Mouse (Mus musculus) central nervous system, embryonic 11.5 days (tissue): ENCODE measurements around the gene Zfp786. TPM values are rescaled to one million over a fixed set of nuclear protein-coding genes. Genes with fewer than 3 reads are reported as not detected.

Experiments
- polyA plus RNA-seq: library from polyadenylated mRNA; depleted of rRNA; stranded (reverse); fragments of >200 nt; gene quantifications from 2 replicates; pipeline ENCODE4 v1.2.3, GENCODE M21; 2012; rRNA removed

Zfp786 gene
- 2.8 and 3.6 TPM in 2 replicates for polyA plus RNA-seq

GRCm38 (mm10) chr6:47830104-47831078 lies at the start of gene Zfp786:
Zfp786 (minus strand) TSS chr6:47830867.

GRCm38 (mm10) chr6:47877058-47877457 lies 46.4 kb upstream of the Zfp786 start, which contains the start of gene Zfp282:
Zfp282 (plus strand) TSS chr6:47877204.

GRCm38 (mm10) chr6:47835482-47835983 lies 4.9 kb upstream of the Zfp786 start, which contains the start of gene Zfp398:
Zfp398 (plus strand) TSS chr6:47835661.

DNA sequence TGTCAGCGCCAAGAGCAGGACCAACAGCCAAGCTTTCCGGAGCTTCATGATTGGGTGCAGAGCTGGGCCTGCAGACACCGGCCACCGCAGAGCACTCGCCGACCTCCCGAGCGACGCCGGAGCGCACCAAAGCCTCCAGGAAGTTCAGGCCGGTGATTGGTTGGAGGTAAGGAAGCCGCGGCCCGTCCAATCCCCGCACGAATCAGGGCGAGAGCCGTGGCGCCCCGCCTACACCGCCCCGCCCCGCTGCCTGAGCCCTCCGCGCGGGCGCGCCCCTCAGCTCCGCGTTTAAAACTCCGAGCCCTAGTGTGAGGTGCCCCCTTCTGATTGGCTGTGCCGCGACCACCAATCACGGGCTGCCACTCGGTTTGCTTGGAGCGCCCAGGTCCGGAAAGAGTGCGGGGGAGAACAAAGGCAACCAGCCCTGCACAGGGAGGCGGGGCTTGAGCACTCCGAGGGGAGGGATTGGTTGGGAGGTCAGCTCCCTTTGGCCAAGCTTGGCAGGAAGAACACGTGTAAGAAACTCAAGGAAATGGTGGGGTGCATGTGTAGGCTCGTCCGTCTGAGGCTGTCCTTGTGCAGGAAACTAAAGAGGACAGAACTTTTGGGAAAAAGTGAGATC lies 17.3 kb downstream of the Zfp786 start, which contains the start of gene Pdia4:
Gene Pdia4, minus strand, starts transcription at position 174 of the 622 bp plus-strand sequence.

Other genes with a start within 250 kb of the Zfp786 start
- gene Ezh2, start 235.5 kb downstream of the Zfp786 start, polyA plus RNA-seq, result 301 and 305 TPM in 2 replicates
- 143 and 152 TPM in 2 replicates for gene Pdia4, start 17.4 kb downstream of the Zfp786 start, polyA plus RNA-seq
- 8.0 and 11.0 TPM in 2 replicates for gene Zfp398, start 4.8 kb upstream of the Zfp786 start, polyA plus RNA-seq
- 15.2 and 17.5 TPM in 2 replicates for gene Zfp282, start 46.3 kb upstream of the Zfp786 start, polyA plus RNA-seq
- 17.9 and 22.8 TPM in 2 replicates for gene Zfp212, start 89.6 kb upstream of the Zfp786 start, polyA plus RNA-seq
- gene Zfp956, start 122.5 kb upstream of the Zfp786 start, polyA plus RNA-seq, result 9.8 and 14.5 TPM in 2 replicates
- gene Zfp777, start 218.0 kb upstream of the Zfp786 start, polyA plus RNA-seq, result 15.6 and 18.7 TPM in 2 replicates